Mouse (Mus musculus): ENCODE results near the gene Wasf3. TPM values are rescaled to one million over a fixed set of nuclear protein-coding genes. Genes with fewer than 3 reads are reported as not detected.

The Wasf3 gene
- polyA plus RNA-seq, 1 experiment from 2014 or later, result 1.2 TPM

- Histone ChIP-seq H3K9me3 (ENCODE audit: control insufficient read depth, low read length) (no peaks in the 10 kb centered on the region), H3K27me3 (replicated peaks; ENCODE audit: control insufficient read depth, insufficient read depth, low read length) (no peaks in the 10 kb centered on the region), H3K9ac (ENCODE audit: low read depth, low read length) (no peak overlapping the region), H3K4me3 (ENCODE audit: low read length) (no peak overlapping the region), H3K27ac (ENCODE audit: low read length) (no peak overlapping the region), H3K4me1 (ENCODE audit: control insufficient read depth, insufficient read depth, low read length) (no peaks in the 10 kb centered on the region), H3K4me2 (ENCODE audit: low read depth, low read length) (no peak overlapping the region), H3K36me3 (ENCODE audit: control insufficient read depth, insufficient read depth, low read length) (no peaks in the 10 kb centered on the region)
- no peak for ATAC-seq
- 80% methylated on average over 9 of the region's 9 CpGs for WGBS
Observed at GRCm38 (mm10) chr5:146362711-146363110, 22.1 kb upstream of the Wasf3 start.

- ATAC-seq, result no peak
- WGBS, result 62% methylated on average over 2 of the region's 2 CpGs
- Histone ChIP-seq H3K4me2 (ENCODE audit: low read depth, low read length) (no peak overlapping the region), H3K9ac (ENCODE audit: low read depth, low read length) (no peak overlapping the region), H3K27ac (ENCODE audit: low read length) (no peak overlapping the region), H3K36me3 (ENCODE audit: control insufficient read depth, insufficient read depth, low read length) (no peaks in the 10 kb centered on the region), H3K27me3 (replicated peaks; ENCODE audit: control insufficient read depth, insufficient read depth, low read length) (no peaks in the 10 kb centered on the region), H3K4me3 (ENCODE audit: low read length) (no peak overlapping the region), H3K9me3 (ENCODE audit: control insufficient read depth, low read length) (no peaks in the 10 kb centered on the region), H3K4me1 (ENCODE audit: control insufficient read depth, insufficient read depth, low read length) (no peaks in the 10 kb centered on the region)
Observed at GRCm38 (mm10) chr5:146368356-146368755, 16.4 kb upstream of the Wasf3 start.

GRCm38 (mm10) chr5:146368971-146369370, 15.8 kb upstream of the Wasf3 start:
- Histone ChIP-seq H3K4me3 (ENCODE audit: low read length) (no peak overlapping the region), H3K36me3 (ENCODE audit: control insufficient read depth, insufficient read depth, low read length) (no peaks in the 10 kb centered on the region), H3K4me2 (ENCODE audit: low read depth, low read length) (no peak overlapping the region), H3K9me3 (ENCODE audit: control insufficient read depth, low read length) (no peaks in the 10 kb centered on the region), H3K27ac (ENCODE audit: low read length) (no peak overlapping the region), H3K9ac (ENCODE audit: low read depth, low read length) (no peak overlapping the region), H3K27me3 (replicated peaks; ENCODE audit: control insufficient read depth, insufficient read depth, low read length) (no peaks in the 10 kb centered on the region), H3K4me1 (ENCODE audit: control insufficient read depth, insufficient read depth, low read length) (no peaks in the 10 kb centered on the region)
- no peak for ATAC-seq
- 89% methylated on average over 13 of the region's 13 CpGs for WGBS

GRCm38 (mm10) chr5:146370794-146371193, 14.0 kb upstream of the Wasf3 start:
- Histone ChIP-seq H3K36me3 (ENCODE audit: control insufficient read depth, insufficient read depth, low read length) (no peaks in the 10 kb centered on the region), H3K4me3 (ENCODE audit: low read length) (no peak overlapping the region), H3K27me3 (replicated peaks; ENCODE audit: control insufficient read depth, insufficient read depth, low read length) (no peaks in the 10 kb centered on the region), H3K4me1 (ENCODE audit: control insufficient read depth, insufficient read depth, low read length) (no peaks in the 10 kb centered on the region), H3K27ac (ENCODE audit: low read length) (no peak overlapping the region), H3K9ac (ENCODE audit: low read depth, low read length) (no peak overlapping the region), H3K4me2 (ENCODE audit: low read depth, low read length) (no peak overlapping the region), H3K9me3 (ENCODE audit: control insufficient read depth, low read length) (no peaks in the 10 kb centered on the region)
- 87% methylated on average over 8 of the region's 8 CpGs for WGBS
- no peak for ATAC-seq

- no peak for ATAC-seq
- 81% methylated on average over 11 of the region's 11 CpGs for WGBS
- 0 out of 2 replicates have a peak, but pooled peaks cover 3% of the 10 kb centered on the region for H3K9me3 ChIP-seq (ENCODE audit: control insufficient read depth, low read length)
Observed at GRCm38 (mm10) chr5:146373238-146373637, 11.5 kb upstream of the Wasf3 start.

GRCm38 (mm10) chr5:146376601-146377000, 8.2 kb upstream of the Wasf3 start:
- 0 out of 2 replicates have a peak, but pooled peaks cover 3% of the 10 kb centered on the region for H3K9me3 ChIP-seq (ENCODE audit: control insufficient read depth, low read length)
- H3K36me3 ChIP-seq (ENCODE audit: control insufficient read depth, insufficient read depth, low read length), result no peaks in the 10 kb centered on the region
- no peak overlapping the region for H3K4me2 ChIP-seq (ENCODE audit: low read depth, low read length)
- no peak for ATAC-seq
- no peaks in the 10 kb centered on the region for H3K4me1 ChIP-seq (ENCODE audit: control insufficient read depth, insufficient read depth, low read length)
- WGBS, result 80% methylated on average over 4 of the region's 4 CpGs
- no peaks in the 10 kb centered on the region for H3K27me3 ChIP-seq (replicated peaks; ENCODE audit: control insufficient read depth, insufficient read depth, low read length)
- H3K4me3 ChIP-seq (ENCODE audit: low read length), result no peak overlapping the region
- no peak overlapping the region for H3K9ac ChIP-seq (ENCODE audit: low read depth, low read length)
- no peak overlapping the region for H3K27ac ChIP-seq (ENCODE audit: low read length)

More at GRCm38 (mm10) chr5:146373238-146373637, 11.5 kb upstream of the Wasf3 start:
- no peak overlapping the region for H3K4me3 ChIP-seq (ENCODE audit: low read length)
- no peak overlapping the region for H3K9ac ChIP-seq (ENCODE audit: low read depth, low read length)
- no peak overlapping the region for H3K4me2 ChIP-seq (ENCODE audit: low read depth, low read length)
- H3K27ac ChIP-seq (ENCODE audit: low read length), result no peak overlapping the region
- H3K4me1 ChIP-seq (ENCODE audit: control insufficient read depth, insufficient read depth, low read length), result no peaks in the 10 kb centered on the region
- H3K27me3 ChIP-seq (replicated peaks; ENCODE audit: control insufficient read depth, insufficient read depth, low read length), result no peaks in the 10 kb centered on the region
- no peaks in the 10 kb centered on the region for H3K36me3 ChIP-seq (ENCODE audit: control insufficient read depth, insufficient read depth, low read length)

- ATAC-seq, result no peak
- H3K9me3 ChIP-seq (ENCODE audit: control insufficient read depth, low read length), result 0 out of 2 replicates have a peak, but pooled peaks cover 3% of the 10 kb centered on the region
- H3K27ac ChIP-seq (ENCODE audit: low read length), result no peak overlapping the region
- no peak overlapping the region for H3K4me2 ChIP-seq (ENCODE audit: low read depth, low read length)
- WGBS, result 80% methylated on average over 8 of the region's 8 CpGs
- H3K9ac ChIP-seq (ENCODE audit: low read depth, low read length), result no peak overlapping the region
- no peaks in the 10 kb centered on the region for H3K27me3 ChIP-seq (replicated peaks; ENCODE audit: control insufficient read depth, insufficient read depth, low read length)
- no peaks in the 10 kb centered on the region for H3K4me1 ChIP-seq (ENCODE audit: control insufficient read depth, insufficient read depth, low read length)
- H3K36me3 ChIP-seq (ENCODE audit: control insufficient read depth, insufficient read depth, low read length), result no peaks in the 10 kb centered on the region
- no peak overlapping the region for H3K4me3 ChIP-seq (ENCODE audit: low read length)
Observed at GRCm38 (mm10) chr5:146380041-146380440, 4.7 kb upstream of the Wasf3 start.

- H3K27ac ChIP-seq (ENCODE audit: low read length), result no peak overlapping the region
- H3K9ac ChIP-seq (ENCODE audit: low read depth, low read length), result no peak overlapping the region
- WGBS, result 76% methylated on average over 3 of the region's 3 CpGs
- ATAC-seq, result no peak
- H3K4me2 ChIP-seq (ENCODE audit: low read depth, low read length), result no peak overlapping the region
- H3K4me3 ChIP-seq (ENCODE audit: low read length), result no peak overlapping the region
- H3K4me1 ChIP-seq (ENCODE audit: control insufficient read depth, insufficient read depth, low read length), result peaks cover 2% of the 10 kb centered on the region
- no peaks in the 10 kb centered on the region for H3K9me3 ChIP-seq (ENCODE audit: control insufficient read depth, low read length)
- no peaks in the 10 kb centered on the region for H3K36me3 ChIP-seq (ENCODE audit: control insufficient read depth, insufficient read depth, low read length)
- peaks cover 3% of the 10 kb centered on the region; the same call in 1 of the 2 replicates for H3K27me3 ChIP-seq (replicated peaks; ENCODE audit: control insufficient read depth, insufficient read depth, low read length)
Observed at GRCm38 (mm10) chr5:146382268-146382667, 2.5 kb upstream of the Wasf3 start.

GRCm38 (mm10) chr5:146383401-146383800, 1.4 kb upstream of the Wasf3 start:
- 74% methylated on average over 6 of the region's 6 CpGs for WGBS
- H3K36me3 ChIP-seq (ENCODE audit: control insufficient read depth, insufficient read depth, low read length), result no peaks in the 10 kb centered on the region
- peaks cover 2% of the 10 kb centered on the region for H3K4me1 ChIP-seq (ENCODE audit: control insufficient read depth, insufficient read depth, low read length)
- H3K27ac ChIP-seq (ENCODE audit: low read length), result no peak overlapping the region
- no peak overlapping the region for H3K4me2 ChIP-seq (ENCODE audit: low read depth, low read length)
- ATAC-seq, result no peak
- no peak overlapping the region for H3K4me3 ChIP-seq (ENCODE audit: low read length)
- no peak overlapping the region for H3K9ac ChIP-seq (ENCODE audit: low read depth, low read length)
- H3K9me3 ChIP-seq (ENCODE audit: control insufficient read depth, low read length), result no peaks in the 10 kb centered on the region
- peaks cover 3% of the 10 kb centered on the region; the same call in 1 of the 2 replicates for H3K27me3 ChIP-seq (replicated peaks; ENCODE audit: control insufficient read depth, insufficient read depth, low read length)

GRCm38 (mm10) chr5:146385989-146386388, 1.2 kb downstream of the Wasf3 start:
- 26% methylated on average over 13 of the region's 13 CpGs for WGBS
- no peaks in the 10 kb centered on the region for H3K9me3 ChIP-seq (ENCODE audit: control insufficient read depth, low read length)
- peak overlapping the region; percentile 90; the same call in 1 of the 2 replicates for H3K4me2 ChIP-seq (ENCODE audit: low read depth, low read length)
- no peak overlapping the region for H3K27ac ChIP-seq (ENCODE audit: low read length)
- H3K4me1 ChIP-seq (ENCODE audit: control insufficient read depth, insufficient read depth, low read length), result peaks cover 2% of the 10 kb centered on the region
- H3K36me3 ChIP-seq (ENCODE audit: control insufficient read depth, insufficient read depth, low read length), result no peaks in the 10 kb centered on the region
- no peak overlapping the region for H3K9ac ChIP-seq (ENCODE audit: low read depth, low read length)
- no peak for ATAC-seq
- H3K4me3 ChIP-seq (ENCODE audit: low read length), result peak overlapping the region; percentile 14
- H3K27me3 ChIP-seq (replicated peaks; ENCODE audit: control insufficient read depth, insufficient read depth, low read length), result peaks cover 3% of the 10 kb centered on the region; the same call in 1 of the 2 replicates

Measured in intestine, embryonic 16.5 days (tissue).